In genomic region chr2:162985923-162986322, GRCm38 (mm10) we compare ENCODE assay signal across 9 mouse cellular contexts. TPM values are rescaled to one million over a fixed set of nuclear protein-coding genes. Genes with fewer than 3 reads are reported as not detected.
DNase-seq lines count a peak whose midpoint lies in the region; ATAC-seq and TF ChIP-seq lines count a peak whose summit lies in the region.
"Had no signal": no experiment of that assay in that cellular context is flagged by ENCODE, and none has a peak within 500 bp of the region (broad histone marks: within the 10 kb centered on the region; RNA-seq: fewer than 3 reads in every experiment).

No protein-coding gene starts in this region.

- 39% methylated on average over 3 of the region's 3 CpGs for WGBS in heart, embryonic 15.5 days
- WGBS in heart, embryonic 11.5 days (ENCODE audit: insufficient replicate concordance): 67% methylated on average over 3 of the region's 3 CpGs
- 46% methylated on average over 3 of the region's 3 CpGs for WGBS in lung, embryonic 14.5 days
- WGBS in forebrain, embryonic 12.5 days: 64% methylated on average over 3 of the region's 3 CpGs

- H3K36me3 ChIP-seq in heart, embryonic 15.5 days: no peaks in the 10 kb centered on the region
- no peaks in the 10 kb centered on the region for H3K36me3 ChIP-seq in heart, embryonic 11.5 days (ENCODE audit: control insufficient read depth, insufficient read depth, low read length)
- H3K36me3 ChIP-seq in ES-E14 (ENCODE audit: control insufficient read depth, insufficient read depth, low read length, poor library complexity, severe bottlenecking): no peaks in the 10 kb centered on the region
- H3K36me3 ChIP-seq in lung, embryonic 14.5 days (ENCODE audit: insufficient read depth): no peaks in the 10 kb centered on the region
- no peaks in the 10 kb centered on the region for H3K36me3 ChIP-seq in forebrain, embryonic 12.5 days (replicated peaks)

- no peak for DNase-seq in ES-E14 (ENCODE audit: low read depth, low spot score)
- DNase-seq in heart, postnatal 10 days: peak; percentile 77 to 81
- peak; percentile 57 for DNase-seq in lung, embryonic 14.5 days

- H3K9ac ChIP-seq in heart, embryonic 15.5 days: no peak overlapping the region
- H3K9ac ChIP-seq in heart, embryonic 11.5 days (ENCODE audit: low read depth, low read length): no peak overlapping the region
- H3K9ac ChIP-seq in ES-E14 (ENCODE audit: insufficient read depth, low read depth, low read length, poor library complexity, severe bottlenecking): no peak overlapping the region
- H3K9ac ChIP-seq in lung, embryonic 14.5 days: no peak overlapping the region
- no peak overlapping the region for H3K9ac ChIP-seq in forebrain, embryonic 12.5 days
- H3K9ac ChIP-seq: liver, embryonic 14.5 days had no signal

- in situ Hi-C loops in ES-E14 (cut with MboI; ENCODE audit: low sequenced_read_pairs in 2 of 2, unreplicated experiment in 2 of 2): no loop called here

- no peaks in the 10 kb centered on the region for H3K4me1 ChIP-seq in heart, embryonic 15.5 days (replicated peaks)
- no peaks in the 10 kb centered on the region for H3K4me1 ChIP-seq in heart, embryonic 11.5 days (ENCODE audit: control insufficient read depth, insufficient read depth, low read length)
- no peaks in the 10 kb centered on the region for H3K4me1 ChIP-seq in ES-E14 (ENCODE audit: control insufficient read depth in 2 of 2, insufficient read depth in 2 of 2, low read length in 2 of 2, poor library complexity in 1 of 2)
- H3K4me1 ChIP-seq in lung, embryonic 14.5 days (ENCODE audit: insufficient read depth): no peaks in the 10 kb centered on the region
- H3K4me1 ChIP-seq in forebrain, embryonic 12.5 days: no peaks in the 10 kb centered on the region

- H3K4me3 ChIP-seq in heart, embryonic 15.5 days: no peak overlapping the region
- H3K4me3 ChIP-seq in heart, embryonic 11.5 days (ENCODE audit: low read depth, low read length): no peak overlapping the region
- no peak overlapping the region for H3K4me3 ChIP-seq in ES-E14 (ENCODE audit: insufficient read depth in 1 of 2, low read depth in 1 of 2, low read length in 2 of 2, poor library complexity in 1 of 2, severe bottlenecking in 1 of 2)
- no peak overlapping the region for H3K4me3 ChIP-seq in lung, embryonic 14.5 days (ENCODE audit: low read depth, low read length)
- no peak overlapping the region for H3K4me3 ChIP-seq in forebrain, embryonic 12.5 days (replicated peaks)

- H3K9me3 ChIP-seq in heart, embryonic 15.5 days (replicated peaks): no peaks in the 10 kb centered on the region
- H3K9me3 ChIP-seq in heart, embryonic 11.5 days (replicated peaks; ENCODE audit: control insufficient read depth, low read length): no peaks in the 10 kb centered on the region
- no peaks in the 10 kb centered on the region for H3K9me3 ChIP-seq in ES-E14 (ENCODE audit: control insufficient read depth, insufficient read depth, low read depth, low read length)
- no peaks in the 10 kb centered on the region for H3K9me3 ChIP-seq in lung, embryonic 14.5 days (ENCODE audit: low read depth, low read length)
- H3K9me3 ChIP-seq in forebrain, embryonic 12.5 days: no peaks in the 10 kb centered on the region

- intact Hi-C loops in heart, postnatal 10 days (cut with DNase I): no loop called here

- TF ChIP-seq CTCF in lung, embryonic 14.5 days (IDR thresholded peaks at IDR 0.05; ENCODE audit: low read depth): no peak

- no peak overlapping the region for H3K27ac ChIP-seq in heart, embryonic 15.5 days
- H3K27ac ChIP-seq in heart, embryonic 11.5 days (ENCODE audit: low read depth, low read length): no peak overlapping the region
- no peak overlapping the region for H3K27ac ChIP-seq in ES-E14 (ENCODE audit: insufficient read depth, low read depth, low read length, poor library complexity, severe bottlenecking)
- no peak overlapping the region for H3K27ac ChIP-seq in lung, embryonic 14.5 days (ENCODE audit: low read depth)
- no peak overlapping the region for H3K27ac ChIP-seq in forebrain, embryonic 12.5 days
- H3K27ac ChIP-seq: liver, embryonic 14.5 days had no signal

- no peak overlapping the region for H3K4me2 ChIP-seq in heart, embryonic 15.5 days
- no peak overlapping the region for H3K4me2 ChIP-seq in heart, embryonic 11.5 days
- no peak overlapping the region for H3K4me2 ChIP-seq in lung, embryonic 14.5 days
- H3K4me2 ChIP-seq in forebrain, embryonic 12.5 days: no peak overlapping the region

- no peaks in the 10 kb centered on the region for H3K27me3 ChIP-seq in heart, embryonic 15.5 days
- no peaks in the 10 kb centered on the region; the same call in 1 of the 2 replicates for H3K27me3 ChIP-seq in heart, embryonic 11.5 days (ENCODE audit: control insufficient read depth, insufficient read depth, low read length)
- no peaks in the 10 kb centered on the region for H3K27me3 ChIP-seq in lung, embryonic 14.5 days (ENCODE audit: insufficient read depth, low read length)
- H3K27me3 ChIP-seq in forebrain, embryonic 12.5 days: peaks cover 3% of the 10 kb centered on the region; the same call in 1 of the 2 replicates

- ATAC-seq in heart, embryonic 15.5 days (replicated peaks; ENCODE audit: insufficient number of reproducible peaks, insufficient read depth, low FRiP score, low read depth): peak; percentile 77; the same call in 1 of the 2 replicates
- no peak; the same call in 1 of the 2 replicates for ATAC-seq in heart, embryonic 11.5 days (replicated peaks; ENCODE audit: insufficient number of reproducible peaks, low FRiP score, low TSS enrichment)
- ATAC-seq in lung, embryonic 14.5 days (ENCODE audit: insufficient read depth): no peak; the same call in 1 of the 2 replicates
- no peak for ATAC-seq in erythroid progenitor cell, adult 5-6 weeks (replicated peaks; ENCODE audit: low FRiP score, poor library complexity, severe bottlenecking)
- ATAC-seq in granulocyte monocyte progenitor cell, adult 5-6 weeks (replicated peaks; ENCODE audit: poor library complexity, severe bottlenecking): no peak
- no peak for ATAC-seq in forebrain, embryonic 12.5 days (ENCODE audit: low FRiP score)

TF ChIP-seq in ES-E14, 5 proteins besides CTCF, POLR2A, EP300 and RAD21:
- TF ChIP-seq MAFK (IDR thresholded peaks at IDR 0.05; ENCODE audit: insufficient read depth, low read depth, low read length) (no peak), ZNF384 (IDR thresholded peaks at IDR 0.05; ENCODE audit: low read depth, low read length) (peak; percentile 85)
TF ChIP-seq in ES-E14: peak in this region for 1.

RNA-seq across cellular contexts. Expression of gene Sgk2, which starts 1.2 kb away (rescaled TPM):
- not detected in 2 replicates for polyA plus RNA-seq in heart, embryonic 15.5 days (2015; fragmentation: Nextera tagmentation; extraction: Ambion mirVana)
- polyA plus RNA-seq in heart, embryonic 11.5 days (2014; fragmentation: Nextera tagmentation; extraction: Ambion mirVana): not detected in 2 replicates
- 1.8 and 3.0 TPM in 2 replicates for total RNA-seq in ES-E14 (2012; rRNA removed)
- total RNA-seq in heart, postnatal 10 days (2021): under 1 TPM; 0.12 to 0.43 TPM
- polyA plus RNA-seq in lung, embryonic 14.5 days (2014; fragmentation: Nextera tagmentation; extraction: Ambion mirVana): not detected in 2 replicates
- not detected in 2 replicates for total RNA-seq in erythroid progenitor cell, adult 5-6 weeks (2015; ENCODE audit: low replicate concordance)
- total RNA-seq in erythroid progenitor cell, adult 5-6 weeks (2017; ENCODE audit: low replicate concordance): not detected in 2 replicates
- total RNA-seq in granulocyte monocyte progenitor cell, adult 5-6 weeks (2014; fragmentation: Nextera tagmentation): not detected in 2 replicates
- total RNA-seq in granulocyte monocyte progenitor cell, adult 5-6 weeks (2017): not detected in 2 replicates
- not detected in 2 replicates for polyA plus RNA-seq in forebrain, embryonic 12.5 days (2016; fragmentation: Nextera tagmentation; extraction: Ambion mirVana)

RNA-seq across cellular contexts. Expression of gene Ift52, which starts 31.2 kb away (rescaled TPM):
- polyA plus RNA-seq in heart, embryonic 15.5 days (2015; fragmentation: Nextera tagmentation; extraction: Ambion mirVana): 32.0 and 33.8 TPM in 2 replicates
- 39.8 and 44.1 TPM in 2 replicates for polyA plus RNA-seq in heart, embryonic 11.5 days (2014; fragmentation: Nextera tagmentation; extraction: Ambion mirVana)
- total RNA-seq in ES-E14 (2012; rRNA removed): 15.5 and 17.2 TPM in 2 replicates
- total RNA-seq in heart, postnatal 10 days (2021): 10 to 100 TPM; 25.6 to 27.1 TPM
- polyA plus RNA-seq in lung, embryonic 14.5 days (2014; fragmentation: Nextera tagmentation; extraction: Ambion mirVana): 47.4 and 49.0 TPM in 2 replicates
- 9.2 and 9.7 TPM in 2 replicates for total RNA-seq in erythroid progenitor cell, adult 5-6 weeks (2015; ENCODE audit: low replicate concordance)
- total RNA-seq in erythroid progenitor cell, adult 5-6 weeks (2017; ENCODE audit: low replicate concordance): 7.6 and 12.3 TPM in 2 replicates
- total RNA-seq in granulocyte monocyte progenitor cell, adult 5-6 weeks (2014; fragmentation: Nextera tagmentation): 39.4 and 42.5 TPM in 2 replicates
- 19.9 and 23.8 TPM in 2 replicates for total RNA-seq in granulocyte monocyte progenitor cell, adult 5-6 weeks (2017)
- 48.4 and 52.2 TPM in 2 replicates for polyA plus RNA-seq in forebrain, embryonic 12.5 days (2016; fragmentation: Nextera tagmentation; extraction: Ambion mirVana)

RNA-seq across cellular contexts. Expression of gene L3mbtl1, which starts 42.7 kb away (rescaled TPM):
- 0.09 TPM in 1 of 2 replicates, not detected in the other for polyA plus RNA-seq in heart, embryonic 15.5 days (2015; fragmentation: Nextera tagmentation; extraction: Ambion mirVana)
- not detected in 2 replicates for polyA plus RNA-seq in heart, embryonic 11.5 days (2014; fragmentation: Nextera tagmentation; extraction: Ambion mirVana)
- 1.1 and 2.4 TPM in 2 replicates for total RNA-seq in ES-E14 (2012; rRNA removed)
- total RNA-seq in heart, postnatal 10 days (2021): not detected
- polyA plus RNA-seq in lung, embryonic 14.5 days (2014; fragmentation: Nextera tagmentation; extraction: Ambion mirVana): 0.21 TPM in 1 of 2 replicates, not detected in the other
- total RNA-seq in erythroid progenitor cell, adult 5-6 weeks (2015; ENCODE audit: low replicate concordance): 0.36 TPM in 1 of 2 replicates, not detected in the other
- not detected in 2 replicates for total RNA-seq in erythroid progenitor cell, adult 5-6 weeks (2017; ENCODE audit: low replicate concordance)
- total RNA-seq in granulocyte monocyte progenitor cell, adult 5-6 weeks (2014; fragmentation: Nextera tagmentation): not detected in 2 replicates
- not detected in 2 replicates for total RNA-seq in granulocyte monocyte progenitor cell, adult 5-6 weeks (2017)
- polyA plus RNA-seq in forebrain, embryonic 12.5 days (2016; fragmentation: Nextera tagmentation; extraction: Ambion mirVana): 0.11 and 0.82 TPM in 2 replicates

RNA-seq across cellular contexts. Expression of gene Srsf6, which starts 54.6 kb away (rescaled TPM):
- 105 and 121 TPM in 2 replicates for polyA plus RNA-seq in heart, embryonic 15.5 days (2015; fragmentation: Nextera tagmentation; extraction: Ambion mirVana)
- polyA plus RNA-seq in heart, embryonic 11.5 days (2014; fragmentation: Nextera tagmentation; extraction: Ambion mirVana): 155 and 164 TPM in 2 replicates
- 183 and 207 TPM in 2 replicates for total RNA-seq in ES-E14 (2012; rRNA removed)
- total RNA-seq in heart, postnatal 10 days (2021): 100 to 1,000 TPM; 115 to 127 TPM
- 242 and 244 TPM in 2 replicates for polyA plus RNA-seq in lung, embryonic 14.5 days (2014; fragmentation: Nextera tagmentation; extraction: Ambion mirVana)
- total RNA-seq in erythroid progenitor cell, adult 5-6 weeks (2015; ENCODE audit: low replicate concordance): 102 and 149 TPM in 2 replicates
- total RNA-seq in erythroid progenitor cell, adult 5-6 weeks (2017; ENCODE audit: low replicate concordance): 107 and 121 TPM in 2 replicates
- total RNA-seq in granulocyte monocyte progenitor cell, adult 5-6 weeks (2014; fragmentation: Nextera tagmentation): 240 and 262 TPM in 2 replicates
- 224 and 259 TPM in 2 replicates for total RNA-seq in granulocyte monocyte progenitor cell, adult 5-6 weeks (2017)
- polyA plus RNA-seq in forebrain, embryonic 12.5 days (2016; fragmentation: Nextera tagmentation; extraction: Ambion mirVana): 266 and 279 TPM in 2 replicates
